Mouse (Mus musculus) central nervous system, embryonic 14 days (tissue): ENCODE measurements around the gene Magea2. TPM values are rescaled to one million over a fixed set of nuclear protein-coding genes. Genes with fewer than 3 reads are reported as not detected.

Source experiments
- polyA plus RNA-seq: library from polyadenylated mRNA; depleted of rRNA; stranded (reverse); fragments of >200 nt; gene quantifications from 2 replicates; pipeline ENCODE4 v1.2.3, GENCODE M21; 2012; rRNA removed

Gene Magea2
- not detected in 2 replicates for polyA plus RNA-seq

DNA sequence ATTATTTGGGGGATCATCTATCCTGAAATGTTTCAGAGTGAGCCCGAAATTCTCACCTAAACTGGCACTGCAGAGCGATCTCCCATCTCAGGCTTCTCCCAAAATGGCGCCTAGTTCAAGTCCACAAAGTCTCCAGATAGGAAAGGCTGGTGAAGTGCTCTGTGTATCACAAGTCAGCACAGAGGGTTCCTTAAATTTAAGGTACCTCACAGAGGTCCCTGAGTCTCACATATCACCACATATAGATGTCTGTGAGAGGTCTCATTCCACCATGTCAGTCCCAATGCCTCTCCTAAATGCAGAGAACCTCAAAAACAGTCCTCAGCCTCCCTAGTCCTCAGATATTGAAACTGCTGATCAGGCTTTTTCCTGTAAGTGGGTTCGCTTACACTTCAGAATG, at the start of gene Magea2:
Magea2 (minus strand) TSS at position 101 of the 400 bp plus-strand sequence.

GRCm38 (mm10) chrX:155128312-155128711, 34.8 kb upstream of the Magea2 start, which contains the start of gene Cldn34b2:
Gene Cldn34b2 (minus strand): TSS chrX:155128412.

DNA sequence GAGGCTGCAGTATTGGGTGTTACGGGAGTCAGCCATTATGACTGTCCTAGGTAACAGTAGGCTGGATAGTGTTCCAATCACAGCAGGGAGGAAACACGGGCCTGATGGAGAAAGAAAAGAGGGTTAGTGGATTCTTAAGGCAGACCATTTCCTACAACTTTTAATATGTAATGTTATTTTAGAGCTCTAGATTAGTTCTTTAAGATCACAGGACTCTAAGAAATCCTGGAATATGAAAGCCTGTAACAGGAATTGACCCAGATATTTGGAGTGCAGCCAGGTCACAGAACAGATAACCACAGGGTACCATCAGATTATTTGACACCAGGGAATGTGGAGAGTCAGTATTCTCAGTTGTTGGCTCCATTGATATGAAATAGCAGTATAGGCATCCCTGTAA, 3.8 kb downstream of the Magea2 start, which contains the start of gene Magea1:
Magea1 (minus strand) TSS at position 101 of the 400 bp plus-strand sequence.

GRCm38 (mm10) chrX:155063045-155063444, 30.4 kb downstream of the Magea2 start, which contains the start of gene Magea5:
Gene Magea5 (minus strand): TSS chrX:155063145.

GRCm38 (mm10) chrX:154995750-154996149, 97.7 kb downstream of the Magea2 start, which contains the start of gene Magea8:
Gene Magea8 (minus strand): TSS chrX:154995850.

Other genes with a start within 250 kb of the Magea2 start
- gene Cldn34b1, start 203.4 kb downstream of the Magea2 start, polyA plus RNA-seq, result not detected in 2 replicates
- gene Magea6, start 157.7 kb downstream of the Magea2 start, polyA plus RNA-seq, result not detected in 2 replicates
- not detected in 2 replicates for gene Magea3, start 144.2 kb downstream of the Magea2 start, polyA plus RNA-seq
- gene Magea8, start 97.8 kb downstream of the Magea2 start, polyA plus RNA-seq, result not detected in 2 replicates
- not detected in 2 replicates for gene Magea5, start 30.5 kb downstream of the Magea2 start, polyA plus RNA-seq
- not detected in 2 replicates for gene Magea1, start 3.9 kb downstream of the Magea2 start, polyA plus RNA-seq
- not detected in 2 replicates for gene Cldn34b2, start 34.7 kb upstream of the Magea2 start, polyA plus RNA-seq
- 39.6 and 48.1 TPM in 2 replicates for gene Sat1, start 122.8 kb upstream of the Magea2 start, polyA plus RNA-seq
- gene Acot9, start 168.8 kb upstream of the Magea2 start, polyA plus RNA-seq, result 18.7 and 22.7 TPM in 2 replicates
- gene Prdx4, start 247.1 kb upstream of the Magea2 start, polyA plus RNA-seq, result 100 and 120 TPM in 2 replicates